Mouse (Mus musculus): ENCODE data around the gene Marc2. TPM values are rescaled to one million over a fixed set of nuclear protein-coding genes. Genes with fewer than 3 reads are reported as not detected.

The Marc2 gene
- polyA plus RNA-seq, 1 experiment from 2014 or later: 136 TPM

- Histone ChIP-seq H3K36me3 (no peaks in the 10 kb centered on the region), H3K9ac (replicated peaks) (no peak overlapping the region), H3K4me2 (no peak overlapping the region), H3K27me3 (peaks cover 27% of the 10 kb centered on the region), H3K9me3 (no peaks in the 10 kb centered on the region), H3K4me3 (replicated peaks) (no peak overlapping the region), H3K27ac (peak overlapping the region; percentile 7; the same call in 1 of the 2 replicates), H3K4me1 (replicated peaks) (peaks cover 6% of the 10 kb centered on the region)
- 64% methylated on average over 3 of the region's 3 CpGs for WGBS
- ATAC-seq (ENCODE audit: insufficient number of reproducible peaks, insufficient read depth, low FRiP score, low TSS enrichment, low read depth): no peak
These were observed 7.7 kb upstream of the Marc2 start for GRCm38 (mm10) chr1:184853922-184854321.

GRCm38 (mm10) chr1:184853339-184853738 lies 7.1 kb upstream of the Marc2 start:
- no peaks in the 10 kb centered on the region for H3K9me3 ChIP-seq
- no peak overlapping the region for H3K9ac ChIP-seq (replicated peaks)
- H3K36me3 ChIP-seq: no peaks in the 10 kb centered on the region
- H3K4me1 ChIP-seq (replicated peaks): peaks cover 6% of the 10 kb centered on the region
- 0 out of 2 replicates have a peak overlapping the region, but pooled peaks have one; percentile 7 for H3K27ac ChIP-seq
- 29% methylated on average over 5 of the region's 5 CpGs for whole genome bisulfite sequencing
- H3K27me3 ChIP-seq: peaks cover 33% of the 10 kb centered on the region
- no peak overlapping the region for H3K4me3 ChIP-seq (replicated peaks)
- peak overlapping the region; percentile 37 for H3K4me2 ChIP-seq
- ATAC-seq (ENCODE audit: insufficient number of reproducible peaks, insufficient read depth, low FRiP score, low TSS enrichment, low read depth): no peak

- H3K9me3 ChIP-seq: no peaks in the 10 kb centered on the region
- H3K4me1 ChIP-seq (replicated peaks): peaks cover 6% of the 10 kb centered on the region
- no peak overlapping the region for H3K27ac ChIP-seq
- ATAC-seq (ENCODE audit: insufficient number of reproducible peaks, insufficient read depth, low FRiP score, low TSS enrichment, low read depth): peak; percentile 79; the same call in 1 of the 2 replicates
- no peak overlapping the region for H3K9ac ChIP-seq (replicated peaks)
- H3K4me3 ChIP-seq (replicated peaks): no peak overlapping the region
- peak overlapping the region; percentile 46 for H3K4me2 ChIP-seq
- H3K27me3 ChIP-seq: peaks cover 45% of the 10 kb centered on the region
- H3K36me3 ChIP-seq: no peaks in the 10 kb centered on the region
- 24% methylated on average over 31 of the region's 31 CpGs for WGBS
These were observed 5.7 kb upstream of the Marc2 start for GRCm38 (mm10) chr1:184851741-184852618.

GRCm38 (mm10) chr1:184851166-184851565 lies 4.9 kb upstream of the Marc2 start:
- Histone ChIP-seq H3K27ac (no peak overlapping the region), H3K4me3 (replicated peaks) (no peak overlapping the region), H3K9ac (replicated peaks) (no peak overlapping the region), H3K4me1 (replicated peaks) (peaks cover 12% of the 10 kb centered on the region), H3K27me3 (peaks cover 53% of the 10 kb centered on the region), H3K9me3 (no peaks in the 10 kb centered on the region), H3K4me2 (0 out of 2 replicates have a peak overlapping the region, but pooled peaks have one; percentile 46), H3K36me3 (no peaks in the 10 kb centered on the region)
- WGBS: 48% methylated on average over 7 of the region's 7 CpGs
- no peak for ATAC-seq (ENCODE audit: insufficient number of reproducible peaks, insufficient read depth, low FRiP score, low TSS enrichment, low read depth)

- Histone ChIP-seq H3K27ac (no peak overlapping the region), H3K27me3 (peaks cover 44% of the 10 kb centered on the region), H3K4me2 (peak overlapping the region; percentile 78; the same call in 1 of the 2 replicates), H3K9ac (replicated peaks) (no peak overlapping the region), H3K36me3 (no peaks in the 10 kb centered on the region), H3K4me3 (replicated peaks) (no peak overlapping the region), H3K4me1 (replicated peaks) (peaks cover 17% of the 10 kb centered on the region), H3K9me3 (no peaks in the 10 kb centered on the region)
- no peak for ATAC-seq (ENCODE audit: insufficient number of reproducible peaks, insufficient read depth, low FRiP score, low TSS enrichment, low read depth)
- 56% methylated on average over 3 of the region's 3 CpGs for WGBS
These were observed 722 bp upstream of the Marc2 start for GRCm38 (mm10) chr1:184846973-184847372.

- Histone ChIP-seq H3K4me1 (replicated peaks) (peaks cover 17% of the 10 kb centered on the region), H3K4me2 (peak overlapping the region; percentile 78), H3K9ac (replicated peaks) (peak overlapping the region; percentile 82), H3K27me3 (peaks cover 33% of the 10 kb centered on the region), H3K27ac (peak overlapping the region; percentile 89), H3K4me3 (replicated peaks) (peak overlapping the region; percentile 85), H3K9me3 (no peaks in the 10 kb centered on the region), H3K36me3 (peaks cover 8% of the 10 kb centered on the region)
- under 1% methylated on average over 67 of the region's 67 CpGs for WGBS
- peak; percentile 97 for ATAC-seq (ENCODE audit: insufficient number of reproducible peaks, insufficient read depth, low FRiP score, low TSS enrichment, low read depth)
These were observed 860 bp downstream of the Marc2 start for GRCm38 (mm10) chr1:184845111-184846071.

- Histone ChIP-seq H3K4me3 (replicated peaks) (peak overlapping the region; percentile 85), H3K27ac (peak overlapping the region; percentile 89), H3K9ac (replicated peaks) (peak overlapping the region; percentile 82), H3K36me3 (peaks cover 17% of the 10 kb centered on the region), H3K27me3 (peaks cover 30% of the 10 kb centered on the region), H3K4me1 (replicated peaks) (peaks cover 17% of the 10 kb centered on the region), H3K9me3 (no peaks in the 10 kb centered on the region), H3K4me2 (peak overlapping the region; percentile 78)
- no peak for ATAC-seq (ENCODE audit: insufficient number of reproducible peaks, insufficient read depth, low FRiP score, low TSS enrichment, low read depth)
- WGBS: 18% methylated on average over 15 of the region's 15 CpGs
These were observed 1.8 kb downstream of the Marc2 start for GRCm38 (mm10) chr1:184844326-184845066.

- Histone ChIP-seq H3K27me3 (no peaks in the 10 kb centered on the region), H3K27ac (no peak overlapping the region), H3K4me2 (no peak overlapping the region), H3K9me3 (no peaks in the 10 kb centered on the region), H3K9ac (replicated peaks) (no peak overlapping the region), H3K4me3 (replicated peaks) (no peak overlapping the region), H3K4me1 (replicated peaks) (no peaks in the 10 kb centered on the region), H3K36me3 (peaks cover 45% of the 10 kb centered on the region)
- 74% methylated on average over 4 of the region's 4 CpGs for WGBS
- no peak for ATAC-seq (ENCODE audit: insufficient number of reproducible peaks, insufficient read depth, low FRiP score, low TSS enrichment, low read depth)
These were observed 8.6 kb downstream of the Marc2 start for GRCm38 (mm10) chr1:184837649-184838048.

GRCm38 (mm10) chr1:184836350-184836749 lies 9.9 kb downstream of the Marc2 start:
- Histone ChIP-seq H3K9ac (replicated peaks) (no peak overlapping the region), H3K9me3 (no peaks in the 10 kb centered on the region), H3K27ac (no peak overlapping the region), H3K36me3 (peaks cover 58% of the 10 kb centered on the region), H3K27me3 (no peaks in the 10 kb centered on the region), H3K4me1 (replicated peaks) (no peaks in the 10 kb centered on the region), H3K4me2 (no peak overlapping the region), H3K4me3 (replicated peaks) (no peak overlapping the region)
- 76% methylated on average over 5 of the region's 5 CpGs for WGBS
- ATAC-seq (ENCODE audit: insufficient number of reproducible peaks, insufficient read depth, low FRiP score, low TSS enrichment, low read depth): no peak

- 0 out of 2 replicates have a peak, but pooled peaks cover 4% of the 10 kb centered on the region for H3K9me3 ChIP-seq
- H3K27me3 ChIP-seq: no peaks in the 10 kb centered on the region
- no peak for ATAC-seq (ENCODE audit: insufficient number of reproducible peaks, insufficient read depth, low FRiP score, low TSS enrichment, low read depth)
- WGBS: 93% methylated on average over 7 of the region's 7 CpGs
- no peak overlapping the region for H3K4me3 ChIP-seq (replicated peaks)
- peaks cover 65% of the 10 kb centered on the region for H3K36me3 ChIP-seq
- H3K9ac ChIP-seq (replicated peaks): no peak overlapping the region
- no peak overlapping the region for H3K27ac ChIP-seq
- no peaks in the 10 kb centered on the region for H3K4me1 ChIP-seq (replicated peaks)
- H3K4me2 ChIP-seq: no peak overlapping the region
These were observed 12.8 kb downstream of the Marc2 start for GRCm38 (mm10) chr1:184833499-184833898.

Measured in limb, embryonic 12.5 days (tissue).